Mouse (Mus musculus) c-Kit-negative CD71-positive TER-119-positive erythroid progenitor cells, embryonic 14.5 days (primary cell): ENCODE measurements around the gene Olfr1291-ps1.

Experiments
- DNase-seq: peaks from one replicate; pipeline ENCODE4 v3.0.0-alpha.2; 2013; ENCODE audit warnings: low read depth, low spot score

Olfr1291-ps1 gene

DNA sequence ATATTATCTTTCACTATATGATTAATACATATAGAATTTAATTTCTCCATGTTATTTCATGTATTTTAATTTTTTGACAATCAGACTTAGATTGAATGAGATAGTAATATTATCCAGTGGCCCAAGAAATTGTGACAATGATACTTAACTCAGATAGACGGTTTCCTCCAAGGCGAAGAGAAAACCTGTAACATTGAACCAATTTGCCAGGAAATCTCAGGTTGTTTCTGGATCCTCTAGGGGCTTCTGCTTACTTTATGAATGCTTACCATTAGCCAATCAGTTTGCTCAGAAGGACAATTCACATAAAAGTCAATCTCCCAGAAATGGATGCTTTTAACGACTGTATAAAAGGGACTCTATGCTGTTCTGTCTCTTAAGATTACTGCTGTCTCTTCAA lies at the start of gene Olfr1291-ps1:
Gene Olfr1291-ps1 (plus strand): TSS at position 301 of the 400 bp plus-strand sequence.
- DNase-seq: no peak

DNA sequence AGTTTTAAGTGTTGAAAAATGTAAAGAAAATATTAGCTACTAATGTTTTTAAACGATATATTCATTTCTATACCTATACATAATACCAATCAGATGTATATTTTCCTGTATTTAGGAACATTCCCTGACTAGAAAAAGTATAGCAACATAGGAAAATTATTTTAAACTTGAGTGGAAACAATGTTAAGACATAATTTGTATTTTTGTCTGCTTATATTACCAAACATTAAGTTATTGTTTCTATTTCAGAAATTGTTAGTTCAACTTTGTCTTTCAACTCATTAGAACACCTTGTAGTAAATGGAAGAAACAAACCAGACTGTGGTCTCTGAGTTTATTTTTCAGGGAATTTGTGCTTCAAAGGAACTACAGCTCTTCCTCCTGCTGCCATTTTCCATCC lies 48.1 kb upstream of the Olfr1291-ps1 start, which contains the start of gene Olfr1287:
Gene Olfr1287 (plus strand): TSS at position 301 of the 400 bp plus-strand sequence.
- DNase-seq: no peak

DNA sequence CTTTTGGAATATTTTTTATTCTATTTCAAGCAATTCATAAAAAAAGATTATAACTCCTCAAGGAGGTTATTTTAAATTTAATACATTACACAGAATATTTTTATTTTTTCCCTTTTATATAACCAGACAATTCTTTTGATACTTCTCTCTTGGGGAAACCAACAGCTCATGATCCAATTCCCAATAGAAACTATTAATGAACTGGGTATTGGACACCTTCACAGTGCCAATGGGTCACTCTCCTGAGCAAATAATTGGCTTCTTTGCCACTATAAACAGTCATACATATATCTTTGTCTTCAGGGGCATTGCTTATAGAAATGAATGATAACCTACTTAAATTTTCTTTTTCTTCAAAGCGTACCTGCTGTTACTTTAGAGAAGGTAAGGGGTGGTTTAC lies 23.2 kb upstream of the Olfr1291-ps1 start, which contains the start of gene Olfr1288:
Gene Olfr1288 (plus strand): TSS at position 301 of the 400 bp plus-strand sequence.
- no peak for DNase-seq

DNA sequence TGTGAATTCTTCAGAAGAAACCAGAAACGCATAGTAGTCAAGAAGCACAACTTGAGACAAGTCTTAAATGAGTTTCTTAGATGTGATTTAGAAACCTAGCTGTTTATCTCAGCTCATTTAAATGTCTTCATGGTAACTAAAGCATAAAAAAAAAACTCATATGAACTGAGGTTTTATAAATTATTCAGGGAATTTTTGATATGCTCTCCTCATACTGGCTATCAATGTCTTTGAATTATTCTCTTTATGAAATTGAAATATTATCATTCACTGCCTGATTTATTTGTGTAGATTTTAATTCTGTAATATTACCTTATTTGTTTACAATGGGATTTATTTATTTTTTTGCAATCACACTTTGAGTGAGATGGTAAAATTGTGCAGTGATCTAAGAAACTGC lies 16.5 kb upstream of the Olfr1291-ps1 start, which contains the start of gene Olfr1289:
Gene Olfr1289 (plus strand): TSS at position 301 of the 400 bp plus-strand sequence.
- no peak for DNase-seq

DNA sequence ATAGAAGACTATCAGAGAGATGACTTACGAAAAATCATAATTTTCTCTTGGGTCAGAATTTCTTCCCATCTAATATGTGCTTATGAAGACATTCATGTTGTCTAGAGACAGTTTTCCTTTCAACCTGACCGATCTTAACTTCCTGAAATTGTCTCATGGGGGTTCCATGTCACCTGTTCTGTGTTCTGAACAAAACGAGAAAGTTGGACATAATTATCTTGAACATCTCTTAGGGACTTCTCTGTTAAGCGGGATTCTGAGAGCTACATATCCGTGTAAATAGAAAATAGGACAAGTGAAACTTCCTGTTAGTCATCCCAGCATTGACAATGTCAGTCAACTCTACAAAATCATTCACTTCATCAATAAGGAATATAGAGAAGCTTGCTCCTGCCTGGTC lies 3.3 kb upstream of the Olfr1291-ps1 start, which contains the start of gene Olfr1290:
Gene Olfr1290 (minus strand): TSS at position 101 of the 400 bp plus-strand sequence.
- DNase-seq: no peak

DNA sequence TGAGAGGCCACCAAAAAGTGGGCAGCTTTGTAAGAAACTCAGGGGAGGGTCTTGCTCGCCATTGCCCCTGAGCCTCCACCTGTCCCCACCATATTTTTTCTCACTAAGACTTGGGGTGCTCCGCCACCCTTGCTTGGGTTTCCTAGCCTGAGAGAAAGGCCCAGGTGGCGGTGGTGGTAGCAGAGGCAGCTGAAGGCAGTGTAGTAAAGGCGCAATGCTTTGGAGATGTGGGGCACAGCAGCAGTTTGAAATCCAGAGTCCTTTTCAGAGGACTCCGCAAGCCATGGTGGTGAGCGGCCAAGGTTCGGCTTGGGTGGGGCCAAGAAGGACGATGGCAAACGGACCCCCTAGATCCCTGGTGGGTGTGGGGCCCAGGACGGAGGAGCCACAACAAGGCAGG lies 20.5 kb downstream of the Olfr1291-ps1 start:
- DNase-seq: no peak

DNA sequence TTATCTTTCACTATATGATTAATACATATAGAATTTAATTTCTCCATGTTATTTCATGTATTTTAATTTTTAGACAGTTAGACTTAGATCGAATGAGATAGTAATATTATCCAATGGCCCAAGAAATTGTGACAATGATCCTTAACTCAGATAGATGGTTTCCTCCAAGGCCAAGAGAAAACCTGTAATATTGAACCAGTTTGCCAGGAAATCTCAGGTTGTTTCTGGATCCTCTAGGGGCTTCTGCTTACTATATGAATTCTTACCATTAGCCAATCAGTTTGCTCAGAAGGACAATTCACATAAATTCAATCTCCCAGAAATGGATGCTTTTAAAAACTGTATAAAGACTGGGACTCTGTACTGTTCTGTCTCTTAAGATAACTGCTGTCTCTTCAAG lies 27.9 kb downstream of the Olfr1291-ps1 start, which contains the start of gene Olfr1293-ps:
Gene Olfr1293-ps (plus strand): TSS at position 301 of the 400 bp plus-strand sequence.
- no peak for DNase-seq

DNA sequence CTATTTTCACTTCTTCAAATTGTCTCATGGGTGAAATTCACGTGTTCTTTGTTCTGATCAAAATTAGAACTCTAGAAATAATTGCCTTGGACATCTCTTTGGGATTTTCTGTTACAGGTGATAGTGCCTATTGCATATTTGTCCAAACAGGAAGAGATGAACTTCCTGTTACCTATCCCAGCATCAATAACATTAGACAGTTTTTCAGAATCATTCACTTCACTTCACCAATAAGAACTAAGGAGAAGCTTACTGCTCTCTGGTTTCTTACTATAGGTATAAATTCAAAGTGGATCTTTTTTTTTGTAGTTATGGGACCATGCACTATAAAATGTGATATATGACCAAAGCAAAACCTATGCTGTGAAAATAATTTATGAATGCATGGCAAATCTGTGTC lies 43.2 kb downstream of the Olfr1291-ps1 start, which contains the start of gene Olfr1294:
Gene Olfr1294 (minus strand): TSS at position 101 of the 400 bp plus-strand sequence.
- DNase-seq: no peak
